Mouse (Mus musculus) stomach, embryonic 14.5 days (tissue): ENCODE data around the gene Mcm8. TPM values are rescaled to one million over a fixed set of nuclear protein-coding genes. Genes with fewer than 3 reads are reported as not detected.

ENCODE experiments used
- ATAC-seq: fragments of 200-750 bp; cut with Nextera tagmentation; 2 replicates; pipeline ENCODE4 v1.8.0; 2017; ENCODE audit warnings: low read depth, moderate TSS enrichment; ENCODE audit not compliant: insufficient number of reproducible peaks, insufficient read depth, low FRiP score
- H3K27ac ChIP-seq: fragments of 300-500 bp; sonication (generic); 2 replicates; pipeline ENCODE4 v1.5.1; 2014; ENCODE audit warnings: mild to moderate bottlenecking, low read length, moderate library complexity, mixed read lengths
- H3K27me3 ChIP-seq: fragments of 300-500 bp; sonication (generic); 2 replicates; pipeline ENCODE4 v1.6.1; 2014; ENCODE audit warnings: low read length, control low read depth, mixed read lengths; ENCODE audit not compliant: control insufficient read depth, insufficient read depth
- H3K36me3 ChIP-seq: fragments of 300-500 bp; sonication (generic); 2 replicates; pipeline ENCODE4 v1.6.1; 2014; ENCODE audit warnings: mild to moderate bottlenecking, control low read depth, low read length, moderate library complexity, mixed read lengths; ENCODE audit not compliant: control insufficient read depth, insufficient read depth
- H3K4me1 ChIP-seq: fragments of 300-500 bp; sonication (generic); 2 replicates; pipeline ENCODE4 v1.6.1; 2014; ENCODE audit warnings: low read length, control low read depth, mixed read lengths; ENCODE audit not compliant: control insufficient read depth, insufficient read depth
- H3K4me2 ChIP-seq: fragments of 300-500 bp; sonication (generic); replicated peaks from 2 replicates; pipeline ENCODE4 v1.6.1; 2014; ENCODE audit warnings: low read depth, low read length, control low read depth
- H3K4me3 ChIP-seq: fragments of 300-500 bp; sonication (generic); 2 replicates; pipeline ENCODE4 v1.5.1; 2014; ENCODE audit warnings: low read depth, low read length, control low read depth
- H3K9ac ChIP-seq: fragments of 300-500 bp; sonication (generic); replicated peaks from 2 replicates; pipeline ENCODE4 v1.6.1; 2014; ENCODE audit warnings: low read depth, mild to moderate bottlenecking, control low read depth, low read length, moderate library complexity, mixed read lengths
- H3K9me3 ChIP-seq: fragments of 300-500 bp; sonication (generic); 2 replicates; pipeline ENCODE4 v1.6.1; 2016; ENCODE audit warnings: low read depth, low read length, control low read depth; ENCODE audit not compliant: control insufficient read depth
- WGBS: fragments of 180-500 bp; shearing (Covaris S2); extraction: QIAGEN DNeasy Blood & Tissue Kit; methylation state at CpG from one replicate; pipeline ENCODE4 v1.1.7; 2014; 5-methylcytosine and 5-hydroxymethylcytosine counted together
- polyA plus RNA-seq: library from polyadenylated mRNA; unstranded; fragments of >200 nt; fragmentation: Nextera tagmentation; extraction: Ambion mirVana; gene quantifications from 2 replicates; pipeline ENCODE4 v1.2.1, GENCODE M21; 2014

Gene Mcm8
- polyA plus RNA-seq, 1 experiment from 2014 or later, result 13.7 TPM

GRCm38 (mm10) chr2:132879261-132880044 lies 63.5 kb downstream of the Mcm8 start:
- peak; percentile 62; the same call in 1 of the 2 replicates for ATAC-seq
- H3K9ac ChIP-seq, result peak overlapping the region; percentile 25; the same call in 1 of the 2 replicates

GRCm38 (mm10) chr2:132880844-132881645 lies 65.1 kb downstream of the Mcm8 start, which contains the start of gene Lrrn4:
Lrrn4 (minus strand) TSS chr2:132880891.
- Histone ChIP-seq H3K9me3 (no peaks in the 10 kb centered on the region), H3K4me2 (peak within 1 kb of the TSS; percentile 97), H3K4me3 (peak within 1 kb of the TSS; percentile 43), H3K27me3 (peaks cover 7% of the 10 kb centered on the region), H3K27ac (no peak within 1 kb of the TSS), H3K9ac (no peak within 1 kb of the TSS), H3K36me3 (no peaks in the 10 kb centered on the region), H3K4me1 (no peaks in the 10 kb centered on the region; the same call in 1 of the 2 replicates)
- no peak for ATAC-seq
- 14% methylated on average over 12 of the region's 12 CpGs for WGBS

More at GRCm38 (mm10) chr2:132879261-132880044, 63.5 kb downstream of the Mcm8 start:
- no peaks in the 10 kb centered on the region; the same call in 1 of the 2 replicates for H3K4me1 ChIP-seq
- peaks cover 7% of the 10 kb centered on the region for H3K27me3 ChIP-seq
- no peaks in the 10 kb centered on the region for H3K9me3 ChIP-seq
- H3K27ac ChIP-seq, result no peak overlapping the region
- H3K4me3 ChIP-seq, result peak overlapping the region; percentile 43
- H3K36me3 ChIP-seq, result no peaks in the 10 kb centered on the region
- under 1% methylated on average over 58 of the region's 58 CpGs for WGBS
- peak overlapping the region; percentile 97 for H3K4me2 ChIP-seq

GRCm38 (mm10) chr2:132884303-132884967 lies 68.5 kb downstream of the Mcm8 start:
- peaks cover 7% of the 10 kb centered on the region; the same call in 1 of the 2 replicates for H3K27me3 ChIP-seq
- H3K4me3 ChIP-seq, result no peak overlapping the region
- no peak for ATAC-seq
- H3K36me3 ChIP-seq, result no peaks in the 10 kb centered on the region
- no peak overlapping the region for H3K27ac ChIP-seq
- H3K4me1 ChIP-seq, result no peaks in the 10 kb centered on the region; the same call in 1 of the 2 replicates
- no peak overlapping the region for H3K9ac ChIP-seq
- no peak overlapping the region for H3K4me2 ChIP-seq
- H3K9me3 ChIP-seq, result no peaks in the 10 kb centered on the region
- 37% methylated on average over 8 of the region's 8 CpGs for WGBS

GRCm38 (mm10) chr2:132885312-132885711 lies 69.4 kb downstream of the Mcm8 start:
- H3K4me1 ChIP-seq, result no peaks in the 10 kb centered on the region

More at GRCm38 (mm10) chr2:132885312-132885711, 69.4 kb downstream of the Mcm8 start:
- Histone ChIP-seq H3K27me3 (peaks cover 7% of the 10 kb centered on the region; the same call in 1 of the 2 replicates), H3K9ac (no peak overlapping the region), H3K36me3 (no peaks in the 10 kb centered on the region), H3K27ac (no peak overlapping the region; the same call in 1 of the 2 replicates), H3K4me2 (no peak overlapping the region), H3K9me3 (no peaks in the 10 kb centered on the region), H3K4me3 (no peak overlapping the region)
- 87% methylated on average over 7 of the region's 7 CpGs for WGBS
- ATAC-seq, result no peak

Other genes with a start within 250 kb of the Mcm8 start
- 41.3 and 47.4 TPM in 2 replicates for gene Gpcpd1, start 228.4 kb upstream of the Mcm8 start, polyA plus RNA-seq
- 15.5 and 17.1 TPM in 2 replicates for gene Shld1, start 129.2 kb upstream of the Mcm8 start, polyA plus RNA-seq
- gene Chgb, start 34.9 kb upstream of the Mcm8 start, polyA plus RNA-seq, result 3.4 and 6.3 TPM in 2 replicates
- gene Trmt6, start 86 bp upstream of the Mcm8 start, polyA plus RNA-seq, result 29.6 and 33.4 TPM in 2 replicates
- 14.0 and 15.9 TPM in 2 replicates for gene Crls1, start 30.5 kb downstream of the Mcm8 start, polyA plus RNA-seq
- 9.3 and 11.3 TPM in 2 replicates for gene Lrrn4, start 64.8 kb downstream of the Mcm8 start, polyA plus RNA-seq
- 55.8 and 62.7 TPM in 2 replicates for gene Fermt1, start 129.8 kb downstream of the Mcm8 start, polyA plus RNA-seq